Mouse (Mus musculus) G1E (cell line): ENCODE results near the gene Tbxa2r. TPM values are rescaled to one million over a fixed set of nuclear protein-coding genes. Genes with fewer than 3 reads are reported as not detected.

ENCODE experiments used
- ATAC-seq: 2 replicates; pipeline ENCODE4 v1.8.0; 2016; ENCODE audit warnings: mild to moderate bottlenecking; ENCODE audit not compliant: insufficient number of reproducible peaks, poor library complexity, low FRiP score, severe bottlenecking; ENCODE audit errors: extremely low read depth
- DNase-seq: peaks from one replicate; pipeline ENCODE4 v3.0.0; 2012; ENCODE audit warnings: low spot score
- H3K27me3 ChIP-seq: 2 replicates; pipeline ENCODE4 v1.6.1; 2012; ENCODE audit warnings: mild to moderate bottlenecking, low read length, inconsistent platforms; ENCODE audit not compliant: insufficient read depth
- H3K36me3 ChIP-seq: replicated peaks from 2 replicates; pipeline ENCODE3; 2012; ENCODE audit warnings: mild to moderate bottlenecking, inconsistent platforms
- H3K4me1 ChIP-seq: 2 replicates; pipeline ENCODE4 v1.6.1; 2012; ENCODE audit warnings: low read depth, low read length, inconsistent platforms, mixed read lengths; ENCODE audit not compliant: insufficient read depth
- H3K4me3 ChIP-seq: 2 replicates; pipeline ENCODE4 v1.5.1; 2012; ENCODE audit warnings: low read depth, mild to moderate bottlenecking, inconsistent platforms, low read length, moderate library complexity, mixed read lengths
- H3K9me3 ChIP-seq: replicated peaks from 2 replicates; pipeline ENCODE4 v1.6.1; 2012; ENCODE audit warnings: inconsistent platforms
- CTCF ChIP-seq: IDR thresholded peaks from 2 replicates; pipeline ENCODE4 v1.5.1; 2012; ENCODE audit warnings: low read depth, low read length, inconsistent platforms, mixed read lengths
- GATA1 ChIP-seq: IDR thresholded peaks from 2 replicates; pipeline ENCODE4 v1.6.1; 2012; ENCODE audit warnings: borderline replicate concordance, low read length, inconsistent platforms, mixed read lengths
- GATA2 ChIP-seq: IDR thresholded peaks from 2 replicates; pipeline ENCODE4 v1.6.1; 2012; ENCODE audit warnings: low read depth, low read length, inconsistent platforms, borderline replicate concordance
- POLR2AphosphoS5 ChIP-seq: IDR thresholded peaks from 2 replicates; pipeline ENCODE4 v1.6.1; 2012; ENCODE audit warnings: low read depth, low read length, inconsistent platforms; ENCODE audit not compliant: insufficient replicate concordance
- TAL1 ChIP-seq: conservative IDR thresholded peaks from 2 replicates; pipeline ENCODE4 v1.6.1; 2012; ENCODE audit warnings: low read depth, low read length, inconsistent platforms, mixed read lengths
- polyA plus RNA-seq: library from polyadenylated mRNA; stranded (reverse); fragments of >175 nt; gene quantifications from 2 replicates; pipeline ENCODE4 v1.2.3, GENCODE M21; 2012
- total RNA-seq, 2 experiments: library from RNA; stranded (forward) in 1 of 2; stranded (reverse) in 1 of 2; fragments of 200-1000 nt in 1 of 2; fragments of >200 nt in 1 of 2; fragmentation: Nextera tagmentation in 1 of 2; gene quantifications; 2 replicates each; pipeline ENCODE4 v1.2.3; 2014 to 2017

Gene Tbxa2r
- total and polyA plus RNA-seq, 3 experiments: not detected

- no peak for TF ChIP-seq CTCF
- TF ChIP-seq GATA1: no peak
- no peak for TF ChIP-seq TAL1
- no peak for TF ChIP-seq GATA2
- TF ChIP-seq POLR2AphosphoS5: no peak
- no peaks in the 10 kb centered on the region for H3K9me3 ChIP-seq
- no peak for DNase-seq
- no peaks in the 10 kb centered on the region for H3K27me3 ChIP-seq
- peaks cover 93% of the 10 kb centered on the region for H3K36me3 ChIP-seq
- H3K4me3 ChIP-seq: peak overlapping the region; percentile 66; the same call in 1 of the 2 replicates
- peaks cover 100% of the 10 kb centered on the region for H3K4me1 ChIP-seq
- ATAC-seq: no peak
Measured at GRCm38 (mm10) chr10:81298369-81299100, 30.0 kb upstream of the Tbxa2r start.

GRCm38 (mm10) chr10:81299585-81300351 lies 28.8 kb upstream of the Tbxa2r start:
- Histone ChIP-seq H3K4me1 (peaks cover 99% of the 10 kb centered on the region), H3K36me3 (peaks cover 94% of the 10 kb centered on the region), H3K4me3 (peak overlapping the region; percentile 36; the same call in 1 of the 2 replicates), H3K9me3 (no peaks in the 10 kb centered on the region), H3K27me3 (no peaks in the 10 kb centered on the region)
- no peak for TF ChIP-seq GATA2
- TF ChIP-seq CTCF: no peak
- ATAC-seq: no peak
- DNase-seq: no peak

- no peak for ATAC-seq
- Histone ChIP-seq H3K4me1 (peaks cover 99% of the 10 kb centered on the region), H3K9me3 (no peaks in the 10 kb centered on the region), H3K27me3 (no peaks in the 10 kb centered on the region), H3K36me3 (peaks cover 94% of the 10 kb centered on the region), H3K4me3 (peak overlapping the region; percentile 36; the same call in 1 of the 2 replicates)
- no peak for DNase-seq
- TF ChIP-seq GATA2 (no peak), GATA1 (no peak), TAL1 (no peak), CTCF (no peak), POLR2AphosphoS5 (no peak)
Measured at GRCm38 (mm10) chr10:81300352-81300907, 28.1 kb upstream of the Tbxa2r start.

GRCm38 (mm10) chr10:81301321-81301720 lies 27.2 kb upstream of the Tbxa2r start:
- H3K4me3 ChIP-seq: no peak overlapping the region; the same call in 1 of the 2 replicates
- DNase-seq (no peak), ATAC-seq (no peak)
- H3K9me3 ChIP-seq: no peaks in the 10 kb centered on the region
- H3K4me1 ChIP-seq: peaks cover 97% of the 10 kb centered on the region
- peaks cover 94% of the 10 kb centered on the region for H3K36me3 ChIP-seq
- no peak for TF ChIP-seq POLR2AphosphoS5
- no peak for TF ChIP-seq TAL1
- no peaks in the 10 kb centered on the region for H3K27me3 ChIP-seq

- DNase-seq (no peak), ATAC-seq (no peak)
- H3K4me1 ChIP-seq: peaks cover 94% of the 10 kb centered on the region
- no peaks in the 10 kb centered on the region for H3K27me3 ChIP-seq
- H3K9me3 ChIP-seq: no peaks in the 10 kb centered on the region
- H3K36me3 ChIP-seq: peaks cover 96% of the 10 kb centered on the region
- TF ChIP-seq GATA2 (no peak), CTCF (no peak), POLR2AphosphoS5 (no peak), TAL1 (no peak), GATA1 (no peak)
- H3K4me3 ChIP-seq: peak overlapping the region; percentile 69; the same call in 1 of the 2 replicates
Measured at GRCm38 (mm10) chr10:81302288-81302687, 26.2 kb upstream of the Tbxa2r start.

GRCm38 (mm10) chr10:81302781-81303218 lies 25.7 kb upstream of the Tbxa2r start:
- no peak for TF ChIP-seq CTCF
- TF ChIP-seq GATA1: no peak
- TF ChIP-seq POLR2AphosphoS5: no peak
- TF ChIP-seq GATA2: no peak
- TF ChIP-seq TAL1: no peak
- DNase-seq (peak; percentile 66), ATAC-seq (peak; percentile 55)
- Histone ChIP-seq H3K36me3 (peaks cover 96% of the 10 kb centered on the region), H3K4me3 (peak overlapping the region; percentile 69; the same call in 1 of the 2 replicates), H3K27me3 (no peaks in the 10 kb centered on the region), H3K9me3 (no peaks in the 10 kb centered on the region), H3K4me1 (peaks cover 94% of the 10 kb centered on the region)
